Mouse (Mus musculus) hindbrain, embryonic 16.5 days (tissue): ENCODE results near the gene Frrs1. TPM values are rescaled to one million over a fixed set of nuclear protein-coding genes. Genes with fewer than 3 reads are reported as not detected.

Source experiments
- ATAC-seq: fragments of 200-750 bp; cut with Nextera tagmentation; 2 replicates; pipeline ENCODE4 v1.8.0; 2017; ENCODE audit warnings: moderate TSS enrichment, moderate library complexity
- H3K27ac ChIP-seq: fragments of 300-500 bp; sonication (generic); 2 replicates; pipeline ENCODE4 v1.5.1; 2014; ENCODE audit warnings: low read depth, mild to moderate bottlenecking, control low read depth, low read length, moderate library complexity
- H3K27me3 ChIP-seq: fragments of 300-500 bp; sonication (generic); replicated peaks from 2 replicates; pipeline ENCODE4 v1.6.1; 2014; ENCODE audit warnings: low read length; ENCODE audit not compliant: control insufficient read depth, insufficient read depth
- H3K36me3 ChIP-seq: fragments of 300-500 bp; sonication (generic); 2 replicates; pipeline ENCODE4 v1.6.1; 2014; ENCODE audit warnings: mild to moderate bottlenecking, low read length, moderate library complexity, mixed read lengths; ENCODE audit not compliant: control insufficient read depth, insufficient read depth
- H3K4me1 ChIP-seq: fragments of 300-500 bp; sonication (generic); 2 replicates; pipeline ENCODE4 v1.6.1; 2014; ENCODE audit warnings: low read depth, low read length; ENCODE audit not compliant: control insufficient read depth, insufficient read depth
- H3K4me2 ChIP-seq: fragments of 300-500 bp; sonication (generic); 2 replicates; pipeline ENCODE4 v1.6.1; 2014; ENCODE audit warnings: mild to moderate bottlenecking, low read length, control low read depth, moderate library complexity
- H3K4me3 ChIP-seq: fragments of 300-500 bp; sonication (generic); 2 replicates; pipeline ENCODE4 v1.5.1; 2014; ENCODE audit warnings: mild to moderate bottlenecking, low read length, control low read depth, moderate library complexity
- H3K9ac ChIP-seq: fragments of 300-500 bp; sonication (generic); 2 replicates; pipeline ENCODE4 v1.6.1; 2014; ENCODE audit warnings: low read depth, mild to moderate bottlenecking, control low read depth, low read length, moderate library complexity
- H3K9me3 ChIP-seq: fragments of 300-500 bp; sonication (generic); 2 replicates; pipeline ENCODE4 v1.6.1; 2014; ENCODE audit warnings: mild to moderate bottlenecking, low read length, moderate library complexity; ENCODE audit not compliant: control insufficient read depth
- WGBS: fragments of 180-500 bp; shearing (Covaris S2); extraction: QIAGEN DNeasy Blood & Tissue Kit; methylation state at CpG from one replicate; pipeline ENCODE4 v1.1.7; 2014; 5-methylcytosine and 5-hydroxymethylcytosine counted together
- polyA plus RNA-seq: library from polyadenylated mRNA; unstranded; fragments of >200 nt; fragmentation: Nextera tagmentation; extraction: Ambion mirVana; gene quantifications from 2 replicates; pipeline ENCODE4 v1.2.1, GENCODE M21; 2015

Frrs1 gene
- polyA plus RNA-seq, 1 experiment from 2014 or later, result 7.1 TPM

DNA sequence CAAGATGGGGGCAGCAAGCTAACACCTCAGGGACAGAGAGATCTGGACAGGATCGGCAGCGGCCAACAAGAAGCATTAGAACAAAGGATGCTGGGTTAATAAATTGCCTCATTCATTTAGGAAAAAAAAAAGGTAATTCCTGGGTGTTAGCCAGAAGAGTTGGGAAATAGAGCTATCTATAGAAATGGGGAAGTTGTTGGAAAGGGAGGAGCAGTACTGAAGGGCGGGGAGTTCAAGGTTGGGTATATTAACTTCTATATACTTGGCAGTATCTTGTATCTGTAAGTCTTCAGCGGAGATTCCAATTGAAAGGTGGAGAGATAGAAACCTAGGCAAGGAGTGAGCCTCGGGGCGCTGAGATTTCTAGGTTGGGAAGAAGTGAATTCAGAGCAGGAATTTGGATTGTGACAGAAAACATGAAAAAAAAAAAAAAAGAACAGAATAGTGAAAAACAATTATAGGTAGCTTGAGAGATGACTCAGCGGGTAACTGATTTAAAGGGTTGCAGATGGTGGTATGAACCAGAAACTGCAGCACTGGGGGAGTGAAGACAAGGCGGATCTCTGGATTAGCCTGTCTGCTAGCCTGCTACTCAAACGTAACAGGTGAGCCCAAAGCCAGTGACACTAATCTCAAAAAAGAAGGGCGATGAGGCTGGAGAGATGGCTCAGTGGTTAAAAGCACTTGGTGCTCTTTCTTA, 14.2 kb upstream of the Frrs1 start:
- WGBS, result 91% methylated on average over 10 of the region's 10 CpGs

DNA sequence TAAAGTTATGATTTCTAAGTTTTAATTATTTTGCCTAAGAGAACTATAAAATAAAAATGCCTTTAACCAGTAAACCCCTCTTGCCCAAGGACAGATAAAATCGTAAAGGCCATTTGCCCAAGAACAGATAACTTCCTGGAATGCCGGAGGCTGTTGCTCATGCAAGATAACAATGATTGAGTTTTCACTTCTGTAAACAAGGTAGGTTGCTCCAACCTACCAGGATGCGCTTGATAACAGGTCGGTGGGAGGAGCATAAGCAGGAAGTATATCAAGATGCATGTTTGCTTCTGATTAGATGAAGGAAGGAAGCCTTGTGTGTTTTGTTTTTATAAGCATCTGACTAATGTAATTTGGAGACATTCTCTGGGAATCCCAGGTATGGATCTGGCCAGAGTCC, 13.2 kb upstream of the Frrs1 start:
- ATAC-seq, result no peak
- H3K4me3 ChIP-seq, result no peak overlapping the region
- no peak overlapping the region for H3K4me2 ChIP-seq
- no peaks in the 10 kb centered on the region for H3K4me1 ChIP-seq
- 83% methylated on average over 4 of the region's 4 CpGs for WGBS
- H3K27ac ChIP-seq, result no peak overlapping the region
- no peaks in the 10 kb centered on the region for H3K27me3 ChIP-seq
- H3K36me3 ChIP-seq, result no peaks in the 10 kb centered on the region
- H3K9ac ChIP-seq, result no peak overlapping the region
- H3K9me3 ChIP-seq, result no peaks in the 10 kb centered on the region

More for the DNA sequence above, 14.2 kb upstream of the Frrs1 start:
- no peaks in the 10 kb centered on the region for H3K27me3 ChIP-seq
- ATAC-seq, result no peak
- no peak overlapping the region for H3K4me3 ChIP-seq
- no peaks in the 10 kb centered on the region for H3K9me3 ChIP-seq
- H3K4me2 ChIP-seq, result no peak overlapping the region
- H3K36me3 ChIP-seq, result no peaks in the 10 kb centered on the region
- H3K4me1 ChIP-seq, result no peaks in the 10 kb centered on the region
- H3K27ac ChIP-seq, result no peak overlapping the region
- no peak overlapping the region for H3K9ac ChIP-seq

DNA sequence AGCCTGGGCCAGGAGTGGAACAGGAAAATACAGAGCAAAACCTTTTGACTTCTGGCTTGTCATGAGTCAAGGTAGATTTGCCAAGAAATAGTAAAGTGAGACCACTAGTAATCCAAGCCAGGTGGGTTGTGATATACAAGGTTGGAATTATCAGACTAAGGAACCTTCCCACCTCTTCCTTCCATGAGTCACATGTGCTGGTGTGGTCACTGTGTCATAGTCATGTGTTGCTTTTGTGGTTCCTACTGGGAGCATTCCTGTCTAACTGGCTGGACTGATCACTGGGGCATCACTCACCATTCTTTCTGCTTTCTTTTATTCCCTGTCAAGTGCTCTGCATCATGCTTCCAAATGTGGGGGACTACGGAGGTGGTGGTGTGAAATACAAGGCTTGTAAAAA, 11.2 kb upstream of the Frrs1 start:
- Histone ChIP-seq H3K4me1 (no peaks in the 10 kb centered on the region), H3K27me3 (no peaks in the 10 kb centered on the region), H3K4me2 (no peak overlapping the region), H3K9me3 (no peaks in the 10 kb centered on the region), H3K36me3 (no peaks in the 10 kb centered on the region), H3K27ac (no peak overlapping the region), H3K4me3 (no peak overlapping the region), H3K9ac (no peak overlapping the region)
- no peak for ATAC-seq
- 79% methylated on average over 1 of the region's 1 CpGs for WGBS

DNA sequence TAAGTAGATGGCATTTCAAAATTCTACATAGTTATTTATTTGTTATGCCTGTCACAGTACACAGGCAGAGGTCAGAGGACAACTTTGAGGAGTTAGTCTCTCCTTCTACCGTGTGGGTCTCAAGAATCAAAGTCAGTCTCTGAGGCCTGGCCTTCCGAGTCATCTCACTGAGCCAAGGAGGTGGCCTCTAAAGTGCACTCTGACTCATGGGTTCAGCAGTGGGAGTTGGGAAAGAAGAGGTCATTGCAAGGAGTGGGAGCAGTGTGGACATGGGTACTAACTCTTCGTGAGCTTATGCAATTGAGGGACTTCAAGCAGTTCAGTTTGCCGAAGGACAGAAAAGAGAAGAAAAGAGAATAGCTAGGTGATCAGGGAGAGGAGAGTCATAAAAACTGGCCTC, 10.3 kb upstream of the Frrs1 start:
- ATAC-seq, result no peak
- Histone ChIP-seq H3K4me1 (no peaks in the 10 kb centered on the region), H3K4me3 (no peak overlapping the region), H3K4me2 (no peak overlapping the region), H3K9me3 (no peaks in the 10 kb centered on the region), H3K27me3 (no peaks in the 10 kb centered on the region), H3K36me3 (no peaks in the 10 kb centered on the region), H3K27ac (no peak overlapping the region), H3K9ac (no peak overlapping the region)
- 91% methylated on average over 4 of the region's 4 CpGs for WGBS

- H3K27me3 ChIP-seq, result no peaks in the 10 kb centered on the region
- no peaks in the 10 kb centered on the region for H3K4me1 ChIP-seq
- H3K4me2 ChIP-seq, result no peak overlapping the region
- no peak for ATAC-seq
- no peaks in the 10 kb centered on the region for H3K36me3 ChIP-seq
- no peak overlapping the region for H3K27ac ChIP-seq
- no peaks in the 10 kb centered on the region for H3K9me3 ChIP-seq
- WGBS, result 90% methylated on average over 1 of the region's 1 CpGs
- no peak overlapping the region for H3K9ac ChIP-seq
- H3K4me3 ChIP-seq, result no peak overlapping the region
These were observed 8.9 kb upstream of the Frrs1 start for GRCm38 (mm10) chr3:116850376-116850775.

GRCm38 (mm10) chr3:116852421-116852820, 6.8 kb upstream of the Frrs1 start:
- H3K9ac ChIP-seq, result no peak overlapping the region
- H3K9me3 ChIP-seq, result no peaks in the 10 kb centered on the region
- no peaks in the 10 kb centered on the region for H3K27me3 ChIP-seq
- no peaks in the 10 kb centered on the region for H3K36me3 ChIP-seq
- 88% methylated on average over 3 of the region's 3 CpGs for WGBS
- H3K4me1 ChIP-seq, result no peaks in the 10 kb centered on the region
- no peak overlapping the region for H3K4me3 ChIP-seq
- no peak overlapping the region for H3K4me2 ChIP-seq
- H3K27ac ChIP-seq, result no peak overlapping the region
- no peak for ATAC-seq

GRCm38 (mm10) chr3:116857611-116858010, 1.7 kb upstream of the Frrs1 start:
- H3K4me2 ChIP-seq, result no peak overlapping the region
- no peak overlapping the region for H3K4me3 ChIP-seq
- ATAC-seq, result no peak
- H3K27ac ChIP-seq, result no peak overlapping the region
- H3K4me1 ChIP-seq, result peaks cover 2% of the 10 kb centered on the region; the same call in 1 of the 2 replicates
- WGBS, result 88% methylated on average over 6 of the region's 6 CpGs
- no peaks in the 10 kb centered on the region for H3K9me3 ChIP-seq
- no peaks in the 10 kb centered on the region for H3K27me3 ChIP-seq
- no peaks in the 10 kb centered on the region for H3K36me3 ChIP-seq
- H3K9ac ChIP-seq, result no peak overlapping the region

DNA sequence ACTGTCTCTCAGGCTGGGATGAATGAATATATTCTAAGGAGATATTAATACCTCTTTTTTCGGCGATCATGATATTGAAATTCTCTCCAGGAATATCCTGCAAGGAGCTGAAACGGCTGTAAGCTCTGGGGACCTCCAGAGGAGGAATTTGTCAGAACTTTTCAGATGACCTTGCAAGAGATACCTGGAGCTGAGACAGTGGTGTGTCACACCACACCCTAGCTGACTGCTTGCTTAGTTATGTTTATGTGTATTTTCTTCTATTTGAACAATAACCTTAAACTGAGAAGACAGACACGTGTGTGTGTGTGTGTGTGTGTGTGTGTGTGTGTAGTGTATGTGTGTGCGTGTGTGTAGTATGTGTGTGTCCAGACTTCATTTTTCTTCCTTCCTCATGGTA, 488 bp downstream of the Frrs1 start:
- 87% methylated on average over 5 of the region's 5 CpGs for WGBS
- no peak for ATAC-seq
- Histone ChIP-seq H3K4me3 (no peak overlapping the region), H3K4me1 (peaks cover 2% of the 10 kb centered on the region; the same call in 1 of the 2 replicates), H3K9ac (no peak overlapping the region), H3K36me3 (no peaks in the 10 kb centered on the region), H3K9me3 (no peaks in the 10 kb centered on the region), H3K27ac (no peak overlapping the region), H3K27me3 (no peaks in the 10 kb centered on the region), H3K4me2 (no peak overlapping the region)

DNA sequence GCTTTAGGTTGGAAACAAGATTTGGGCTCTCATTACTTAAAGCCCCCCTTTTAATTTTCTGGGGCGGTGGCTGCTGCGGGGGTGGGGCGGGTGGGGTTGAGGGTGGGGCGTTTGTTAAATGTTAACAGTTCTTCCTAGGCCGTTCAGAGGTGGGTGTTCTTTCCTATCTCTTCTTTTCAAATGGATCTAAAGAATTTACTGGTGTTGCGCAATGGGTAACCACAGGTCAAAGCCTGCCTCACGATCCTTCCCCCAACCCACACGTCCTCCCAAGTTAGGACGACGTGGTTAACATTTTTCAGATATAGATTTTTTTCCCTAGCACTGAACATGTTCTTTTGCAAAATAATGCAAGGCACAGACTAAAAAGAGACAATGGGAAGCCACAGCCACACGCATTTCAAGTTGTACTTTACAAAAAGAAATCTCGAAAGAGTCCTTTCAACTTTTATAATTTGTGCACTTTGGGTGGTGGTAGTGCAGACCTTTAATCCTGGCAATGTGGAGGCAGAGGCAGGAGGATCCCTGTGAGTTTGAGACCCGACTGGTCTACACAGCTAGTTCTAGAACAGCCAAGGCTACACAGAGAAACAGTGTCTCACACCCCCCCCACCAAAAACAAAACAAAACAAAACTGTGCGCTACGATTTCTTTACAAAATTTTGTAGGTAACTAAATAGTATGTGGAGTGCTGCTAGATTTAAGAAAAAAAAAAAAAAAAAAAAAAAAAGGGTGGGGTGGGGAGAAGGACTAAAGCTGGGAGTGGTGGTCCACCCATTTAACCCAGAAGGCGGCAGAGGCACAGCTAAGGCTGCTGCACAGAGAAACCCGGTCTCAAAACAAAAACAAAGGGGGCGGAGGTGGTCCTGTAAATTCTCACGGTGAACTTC, 1.3 kb downstream of the Frrs1 start:
- Histone ChIP-seq H3K4me3 (peak overlapping the region; percentile 60), H3K9ac (no peak overlapping the region; the same call in 1 of the 2 replicates), H3K27me3 (no peaks in the 10 kb centered on the region), H3K36me3 (no peaks in the 10 kb centered on the region), H3K4me1 (peaks cover 2% of the 10 kb centered on the region; the same call in 1 of the 2 replicates), H3K27ac (peak overlapping the region; percentile 72), H3K9me3 (no peaks in the 10 kb centered on the region), H3K4me2 (peak overlapping the region; percentile 94)
- peak; percentile 57 for ATAC-seq
- 74% methylated on average over 19 of the region's 19 CpGs for WGBS
